Mouse (Mus musculus) forebrain, embryonic 11.5 days (tissue): ENCODE measurements around the gene Vmn1r209. TPM values are rescaled to one million over a fixed set of nuclear protein-coding genes. Genes with fewer than 3 reads are reported as not detected.
"Not testable (repeated sequence)": the region's sequence is repeated elsewhere in the genome, so short reads cannot be mapped to it uniquely, and the experiment has no call there.

Experiments used
- ATAC-seq: fragments of 200-750 bp; cut with Nextera tagmentation; replicated peaks from 2 replicates; pipeline ENCODE4 v1.8.0; 2017; ENCODE audit warnings: moderate TSS enrichment; ENCODE audit not compliant: low FRiP score
- DNase-seq: peaks from one replicate; pipeline ENCODE4 v3.0.0-alpha.2; 2017; ENCODE audit warnings: low spot score
- H3K27ac ChIP-seq: fragments of 300-500 bp; sonication (generic); 2 replicates; pipeline ENCODE4 v1.5.1; 2014; ENCODE audit warnings: low read depth, low read length
- H3K27me3 ChIP-seq: fragments of 300-500 bp; sonication (generic); 2 replicates; pipeline ENCODE4 v1.6.1; 2014; ENCODE audit warnings: mild to moderate bottlenecking, low read length, mixed read lengths; ENCODE audit not compliant: control insufficient read depth, insufficient read depth
- H3K36me3 ChIP-seq: fragments of 300-500 bp; sonication (generic); 2 replicates; pipeline ENCODE4 v1.6.1; 2014; ENCODE audit warnings: mild to moderate bottlenecking, low read length, moderate library complexity, mixed read lengths; ENCODE audit not compliant: control insufficient read depth, insufficient read depth
- H3K4me1 ChIP-seq: fragments of 300-500 bp; sonication (generic); replicated peaks from 2 replicates; pipeline ENCODE4 v1.6.1; 2014; ENCODE audit warnings: low read length, mixed read lengths; ENCODE audit not compliant: control insufficient read depth, insufficient read depth
- H3K4me2 ChIP-seq: fragments of 300-500 bp; sonication (generic); 2 replicates; pipeline ENCODE4 v1.6.1; 2014; ENCODE audit warnings: low read depth, mild to moderate bottlenecking, low read length, moderate library complexity, mixed read lengths; ENCODE audit not compliant: severe bottlenecking
- H3K4me3 ChIP-seq: fragments of 300-500 bp; sonication (generic); 2 replicates; pipeline ENCODE4 v1.5.1; 2014; ENCODE audit warnings: low read depth, low read length
- H3K9ac ChIP-seq: fragments of 300-500 bp; sonication (generic); 2 replicates; pipeline ENCODE4 v1.6.1; 2014; ENCODE audit warnings: low read length
- H3K9me3 ChIP-seq: fragments of 300-500 bp; sonication (generic); 2 replicates; pipeline ENCODE4 v1.6.1; 2016; ENCODE audit warnings: low read length, mixed read lengths; ENCODE audit not compliant: control insufficient read depth
- WGBS: fragments of 180-500 bp; shearing (Covaris S2); extraction: QIAGEN DNeasy Blood & Tissue Kit; methylation state at CpG from one replicate; pipeline ENCODE4 v1.1.7; 2014; 5-methylcytosine and 5-hydroxymethylcytosine counted together
- polyA plus RNA-seq: library from polyadenylated mRNA; unstranded; fragments of >200 nt; fragmentation: Nextera tagmentation; extraction: Ambion mirVana; gene quantifications from 2 replicates; pipeline ENCODE4 v1.2.1, GENCODE M21; 2014

The Vmn1r209 gene
- polyA plus RNA-seq, 1 experiment from 2014 or later, result not detected

DNA sequence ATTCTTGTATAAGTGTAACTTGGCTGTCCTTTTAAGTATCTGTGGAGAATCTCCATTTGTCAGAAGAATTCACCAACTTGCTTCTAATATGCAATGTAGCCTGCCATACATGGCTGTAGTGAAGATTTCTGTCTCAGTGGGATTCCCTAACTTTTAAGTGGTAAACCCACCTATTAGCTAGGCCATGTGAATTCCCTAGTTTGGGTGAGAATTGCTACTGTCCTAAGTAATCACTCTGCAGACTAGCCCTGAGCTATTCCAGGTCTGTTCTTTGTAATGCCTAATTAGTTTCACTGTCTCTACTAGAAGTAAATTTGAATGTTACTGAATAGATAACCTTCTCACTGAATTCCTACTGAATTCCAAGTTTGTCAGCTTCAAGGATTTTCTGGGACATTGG lies 25.3 kb downstream of the Vmn1r209 start:
- H3K27me3 ChIP-seq, H3K9ac ChIP-seq, H3K27ac ChIP-seq, H3K4me2 ChIP-seq, DNase-seq, H3K4me1 ChIP-seq, H3K9me3 ChIP-seq, H3K4me3 ChIP-seq, ATAC-seq, H3K36me3 ChIP-seq: not testable (repeated sequence)

DNA sequence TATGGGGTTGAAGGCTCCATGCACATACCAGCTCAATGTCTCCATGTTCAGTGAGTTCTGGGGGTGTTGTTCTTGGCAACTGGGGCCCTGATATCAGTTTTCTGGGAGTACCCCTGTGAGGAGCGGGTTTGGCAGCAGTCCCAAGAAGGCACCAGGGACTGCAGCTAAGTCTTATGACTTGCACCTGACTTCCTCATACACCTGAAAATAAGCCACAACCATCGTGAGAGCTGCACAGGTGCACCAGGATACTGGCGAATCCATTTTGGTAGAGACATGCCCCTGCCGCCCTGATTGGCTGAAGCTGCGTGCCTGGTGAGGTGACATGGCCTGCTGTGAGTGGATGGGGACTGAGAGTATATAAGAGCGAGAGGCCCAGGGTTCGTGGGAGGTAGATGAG lies 32.2 kb downstream of the Vmn1r209 start, which contains the start of gene Vmn1r208:
Gene Vmn1r208 (minus strand): TSS at position 101 of the 400 bp plus-strand sequence.
- not testable (repeated sequence) for ATAC-seq, DNase-seq, H3K4me2 ChIP-seq, H3K27ac ChIP-seq, H3K27me3 ChIP-seq, H3K9me3 ChIP-seq, H3K36me3 ChIP-seq, H3K4me3 ChIP-seq, H3K9ac ChIP-seq, H3K4me1 ChIP-seq
- WGBS, result no CpG with 5 or more reads among the region's 7 CpGs

DNA sequence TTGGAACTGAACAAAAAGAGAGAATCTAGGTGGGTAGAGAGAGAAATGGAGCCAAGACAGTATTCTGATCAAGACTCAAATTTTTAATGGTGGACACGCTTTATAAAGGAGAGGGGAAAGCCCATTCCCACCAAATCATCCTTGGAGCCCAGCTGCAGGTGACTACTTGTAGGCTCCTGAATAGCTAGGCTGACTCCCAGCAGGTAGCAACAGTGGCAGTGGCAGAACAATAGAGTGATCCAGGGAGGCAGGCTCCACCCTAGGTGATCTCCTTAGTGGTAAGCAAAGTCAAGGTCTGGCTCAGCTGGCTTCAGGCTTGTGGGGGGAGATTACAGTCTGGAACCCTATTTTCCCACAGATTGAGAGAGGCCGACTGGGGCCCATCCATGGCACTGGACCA lies 37.9 kb downstream of the Vmn1r209 start:
- H3K36me3 ChIP-seq, result not testable (repeated sequence)

More for the DNA sequence above, 37.9 kb downstream of the Vmn1r209 start:
- not testable (repeated sequence) for ATAC-seq, H3K4me2 ChIP-seq, H3K4me1 ChIP-seq, H3K27ac ChIP-seq, H3K4me3 ChIP-seq, H3K9ac ChIP-seq, H3K27me3 ChIP-seq, DNase-seq, H3K9me3 ChIP-seq
- WGBS, result 50% methylated on average over 1 of the region's 2 CpGs

Other genes starting within 250 kb of the Vmn1r209 start
- not detected in 2 replicates for gene Vmn1r205, start 216.7 kb downstream of the Vmn1r209 start, polyA plus RNA-seq
- not detected in 2 replicates for gene Vmn1r206, start 185.4 kb downstream of the Vmn1r209 start, polyA plus RNA-seq
- gene Vmn1r207-ps, start 80.1 kb downstream of the Vmn1r209 start, polyA plus RNA-seq, result not detected in 2 replicates
- not detected in 2 replicates for gene Vmn1r208, start 32.3 kb downstream of the Vmn1r209 start, polyA plus RNA-seq
- gene Vmn1r210, start 21.7 kb upstream of the Vmn1r209 start, polyA plus RNA-seq, result not detected in 2 replicates
- gene Vmn1r211, start 47.9 kb upstream of the Vmn1r209 start, polyA plus RNA-seq, result not detected in 2 replicates
- not detected in 2 replicates for gene Vmn1r212, start 74.5 kb upstream of the Vmn1r209 start, polyA plus RNA-seq
- gene Vmn1r213, start 198.0 kb upstream of the Vmn1r209 start, polyA plus RNA-seq, result not detected in 2 replicates
- gene Vmn1r214, start 220.7 kb upstream of the Vmn1r209 start, polyA plus RNA-seq, result not detected in 2 replicates